Mouse (Mus musculus) stomach, adult 2 months (tissue): Measurements from ENCODE around the gene Mt1. TPM values are rescaled to one million over a fixed set of nuclear protein-coding genes. Genes with fewer than 3 reads are reported as not detected.

Experiments
- polyA plus RNA-seq: library from polyadenylated mRNA; depleted of rRNA; stranded (reverse); fragments of >200 nt; gene quantifications from 2 replicates; pipeline ENCODE4 v1.2.3, GENCODE M21; 2012; rRNA removed

The Mt1 gene
- polyA plus RNA-seq, result 2,132 and 2,999 TPM in 2 replicates

DNA sequence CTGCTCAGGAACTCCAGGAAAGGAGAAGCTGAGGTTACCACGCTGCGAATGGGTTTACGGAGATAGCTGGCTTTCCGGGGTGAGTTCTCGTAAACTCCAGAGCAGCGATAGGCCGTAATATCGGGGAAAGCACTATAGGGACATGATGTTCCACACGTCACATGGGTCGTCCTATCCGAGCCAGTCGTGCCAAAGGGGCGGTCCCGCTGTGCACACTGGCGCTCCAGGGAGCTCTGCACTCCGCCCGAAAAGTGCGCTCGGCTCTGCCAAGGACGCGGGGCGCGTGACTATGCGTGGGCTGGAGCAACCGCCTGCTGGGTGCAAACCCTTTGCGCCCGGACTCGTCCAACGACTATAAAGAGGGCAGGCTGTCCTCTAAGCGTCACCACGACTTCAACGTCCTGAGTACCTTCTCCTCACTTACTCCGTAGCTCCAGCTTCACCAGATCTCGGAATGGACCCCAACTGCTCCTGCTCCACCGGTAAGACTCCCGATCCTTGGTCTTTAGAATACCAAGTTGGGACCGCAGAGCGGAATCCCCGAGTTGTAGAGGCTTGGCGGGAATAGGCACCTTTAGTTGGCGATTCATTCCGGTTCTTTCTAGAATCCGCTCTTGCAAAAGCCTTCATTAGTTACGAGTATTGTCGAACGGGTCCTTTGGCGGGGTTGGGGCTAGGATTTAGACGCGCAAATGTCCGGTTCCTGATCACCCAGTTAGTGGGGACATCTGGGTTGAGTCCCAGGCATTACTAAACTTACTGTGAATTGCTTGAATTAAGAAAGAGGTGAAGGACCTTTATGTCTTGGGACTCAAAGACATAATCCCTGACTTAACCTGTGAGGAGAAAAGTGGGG is at the start of gene Mt1:
Mt1 (plus strand) TSS at position 226 of the 856 bp plus-strand sequence.

GRCm38 (mm10) chr8:94136933-94137332 is 41.9 kb upstream of the Mt1 start, which contains the start of gene Mt4:
Gene Mt4, plus strand, starts transcription at chr8:94137197.

DNA sequence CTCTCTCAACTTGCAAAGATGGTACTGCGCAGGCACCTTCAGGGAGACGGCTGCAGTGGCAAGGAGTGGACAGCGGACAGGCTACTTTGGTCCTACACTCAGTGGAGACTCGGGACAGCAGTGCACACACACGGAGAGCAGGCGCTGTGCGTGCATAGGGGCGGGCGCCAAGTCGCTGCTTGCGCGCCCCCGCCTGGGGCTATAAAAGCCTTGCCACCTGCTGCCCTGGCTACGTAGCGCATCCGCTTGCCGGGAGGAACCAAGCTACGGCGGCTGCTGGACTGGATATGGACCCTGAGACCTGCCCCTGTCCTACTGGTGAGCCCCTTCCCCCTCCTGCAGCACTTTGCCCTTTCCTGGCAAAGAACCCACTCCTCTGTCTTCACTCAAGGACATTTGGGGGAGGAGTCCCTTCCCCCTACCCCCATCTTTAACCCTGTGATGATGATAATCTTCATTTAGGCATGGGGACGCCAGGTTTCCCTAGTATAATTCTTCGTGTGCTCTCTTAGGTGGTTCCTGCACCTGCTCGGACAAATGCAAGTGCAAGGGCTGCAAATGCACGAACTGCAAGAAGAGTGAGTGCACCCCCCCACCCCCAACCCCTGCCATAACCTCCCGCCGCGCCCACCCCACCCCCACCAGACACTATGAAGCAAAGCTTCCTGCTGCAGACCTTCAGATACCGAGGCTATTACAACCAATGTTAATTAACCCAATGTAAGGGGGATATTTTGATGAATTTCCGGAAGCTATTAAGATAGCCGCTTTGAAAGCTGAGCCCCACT is 26.2 kb upstream of the Mt1 start, which contains the start of gene Mt3:
Mt3 (plus strand) TSS at position 95 of the 788 bp plus-strand sequence.

GRCm38 (mm10) chr8:94172075-94172808 is 6.6 kb upstream of the Mt1 start, which contains the start of gene Mt2:
Gene Mt2, plus strand, starts transcription at chr8:94172664.

DNA sequence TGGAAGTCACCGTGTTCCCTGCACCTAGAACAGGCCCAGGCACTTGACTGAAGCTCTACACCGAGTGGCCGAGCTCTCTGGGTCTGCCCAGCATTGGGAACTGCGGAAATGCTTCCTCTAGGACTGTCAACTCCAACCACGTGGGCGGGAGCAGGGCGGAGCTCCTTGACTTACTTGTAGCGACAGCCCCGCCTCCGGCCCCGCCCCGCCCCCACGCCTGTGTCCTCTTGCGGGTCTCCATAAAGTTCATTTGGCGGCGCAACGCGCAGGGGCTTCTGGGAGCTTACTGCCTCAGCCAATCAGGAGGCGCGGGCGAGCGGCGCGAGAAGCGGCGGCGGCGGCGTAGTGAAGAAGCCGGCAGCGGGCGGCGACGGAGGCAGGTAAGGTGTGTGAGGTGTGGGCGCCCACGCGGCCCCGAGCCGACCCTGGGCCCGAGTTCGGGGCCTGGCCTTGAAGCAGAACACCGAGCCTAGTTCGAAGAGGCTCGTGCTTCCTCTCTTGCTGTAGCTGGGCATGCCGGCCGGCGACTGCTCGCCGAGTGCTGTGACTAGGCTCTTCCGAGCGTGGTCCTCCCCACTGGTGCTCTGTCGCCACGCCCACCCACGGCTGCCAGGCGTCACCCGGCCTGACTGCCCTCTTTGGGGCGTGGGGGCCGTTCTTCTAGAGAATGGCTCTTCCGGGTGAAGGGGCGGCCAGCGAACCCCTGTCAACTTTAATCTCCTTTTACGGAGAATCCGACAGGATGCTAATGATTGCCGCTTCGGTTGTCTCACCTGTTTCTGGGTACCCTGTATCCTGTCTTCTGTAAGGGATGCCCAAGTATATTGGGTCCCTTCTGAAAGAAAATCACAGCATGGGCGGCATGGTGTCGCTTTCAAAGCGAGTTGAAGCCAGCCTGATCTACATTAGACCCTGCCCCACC is 35.6 kb downstream of the Mt1 start, which contains the start of gene Nup93:
Nup93 (plus strand) TSS at position 313 of the 922 bp plus-strand sequence.

Other genes with a start within 250 kb of the Mt1 start
- 46.5 and 52.2 TPM in 2 replicates for gene Amfr, start 166.2 kb upstream of the Mt1 start, polyA plus RNA-seq
- 40.4 and 64.7 TPM in 2 replicates for gene Nudt21, start 142.1 kb upstream of the Mt1 start, polyA plus RNA-seq
- 1.2 and 1.5 TPM in 2 replicates for gene Ogfod1, start 141.9 kb upstream of the Mt1 start, polyA plus RNA-seq
- gene Bbs2, start 80.2 kb upstream of the Mt1 start, polyA plus RNA-seq, result 6.0 and 6.1 TPM in 2 replicates
- 490 and 754 TPM in 2 replicates for gene Mt4, start 41.9 kb upstream of the Mt1 start, polyA plus RNA-seq
- gene Mt3, start 26.5 kb upstream of the Mt1 start, polyA plus RNA-seq, result 1.5 and 1.9 TPM in 2 replicates
- gene Mt2, start 6.4 kb upstream of the Mt1 start, polyA plus RNA-seq, result 113 and 140 TPM in 2 replicates
- gene Nup93, start 35.5 kb downstream of the Mt1 start, polyA plus RNA-seq, result 3.2 and 4.9 TPM in 2 replicates
- gene Slc12a3, start 150.1 kb downstream of the Mt1 start, polyA plus RNA-seq, result 0.11 and 0.13 TPM in 2 replicates
- gene Herpud1, start 207.4 kb downstream of the Mt1 start, polyA plus RNA-seq, result 178 and 375 TPM in 2 replicates